Mouse (Mus musculus) cerebral cortex, adult 2 months (tissue): ENCODE measurements around the gene Golga4.

ENCODE experiments used
- WGBS: fragments of 180-500 bp; shearing (Covaris S2); methylation state at CpG from one replicate; pipeline ENCODE4 v1.1.7; 2018; 5-methylcytosine and 5-hydroxymethylcytosine counted together

Gene Golga4

GRCm38 (mm10) chr9:118521659-118522058, 15.6 kb downstream of the Golga4 start:
- 86% methylated on average over 8 of the region's 8 CpGs for WGBS

- 94% methylated on average over 11 of the region's 11 CpGs for WGBS
Measured at GRCm38 (mm10) chr9:118523738-118524137, 17.7 kb downstream of the Golga4 start.

GRCm38 (mm10) chr9:118527056-118527455, 21.0 kb downstream of the Golga4 start:
- WGBS, result 94% methylated on average over 18 of the region's 18 CpGs

GRCm38 (mm10) chr9:118529783-118530182, 23.7 kb downstream of the Golga4 start:
- 90% methylated on average over 3 of the region's 3 CpGs for WGBS

DNA sequence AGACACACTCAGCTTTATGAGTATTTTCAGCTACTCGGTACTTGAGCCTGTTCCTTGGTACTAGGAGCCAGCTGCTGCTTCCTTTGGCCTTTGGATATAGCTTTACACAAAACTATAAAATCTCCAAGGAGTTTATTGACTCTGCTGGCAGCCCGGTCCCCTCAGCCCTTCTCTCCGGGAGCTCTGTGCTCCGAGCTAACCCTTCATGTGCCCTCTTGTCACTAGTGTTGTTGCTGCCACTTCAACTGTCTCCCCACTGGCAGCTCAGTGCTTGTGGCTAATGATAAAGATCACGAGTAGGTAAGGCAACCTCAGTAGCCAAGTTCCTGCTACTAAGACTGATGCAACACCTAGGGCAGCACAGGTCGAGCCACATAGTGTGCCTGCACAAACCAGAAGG, 24.6 kb downstream of the Golga4 start:
- 87% methylated on average over 6 of the region's 6 CpGs for WGBS

GRCm38 (mm10) chr9:118532516-118533205, 26.6 kb downstream of the Golga4 start:
- WGBS, result 86% methylated on average over 7 of the region's 7 CpGs

DNA sequence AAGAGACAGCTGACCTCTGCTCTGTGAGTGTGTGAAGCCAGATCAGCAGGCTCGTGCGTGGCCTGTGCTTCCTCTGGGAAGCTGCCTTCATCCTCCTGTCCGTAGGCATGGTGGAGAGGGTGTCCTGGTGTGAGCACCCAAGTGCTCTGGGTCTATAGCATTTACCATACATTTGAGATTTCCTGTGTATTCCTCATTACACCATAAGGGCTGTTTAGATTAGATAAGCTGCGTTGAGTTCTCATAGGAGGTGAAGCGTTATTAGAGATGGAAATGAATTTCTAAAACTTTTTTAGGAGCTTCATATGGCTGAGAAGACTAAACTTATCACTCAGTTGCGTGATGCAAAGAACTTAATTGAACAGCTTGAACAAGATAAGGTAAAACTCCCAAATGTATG, 30.9 kb downstream of the Golga4 start:
- WGBS, result 93% methylated on average over 6 of the region's 6 CpGs

DNA sequence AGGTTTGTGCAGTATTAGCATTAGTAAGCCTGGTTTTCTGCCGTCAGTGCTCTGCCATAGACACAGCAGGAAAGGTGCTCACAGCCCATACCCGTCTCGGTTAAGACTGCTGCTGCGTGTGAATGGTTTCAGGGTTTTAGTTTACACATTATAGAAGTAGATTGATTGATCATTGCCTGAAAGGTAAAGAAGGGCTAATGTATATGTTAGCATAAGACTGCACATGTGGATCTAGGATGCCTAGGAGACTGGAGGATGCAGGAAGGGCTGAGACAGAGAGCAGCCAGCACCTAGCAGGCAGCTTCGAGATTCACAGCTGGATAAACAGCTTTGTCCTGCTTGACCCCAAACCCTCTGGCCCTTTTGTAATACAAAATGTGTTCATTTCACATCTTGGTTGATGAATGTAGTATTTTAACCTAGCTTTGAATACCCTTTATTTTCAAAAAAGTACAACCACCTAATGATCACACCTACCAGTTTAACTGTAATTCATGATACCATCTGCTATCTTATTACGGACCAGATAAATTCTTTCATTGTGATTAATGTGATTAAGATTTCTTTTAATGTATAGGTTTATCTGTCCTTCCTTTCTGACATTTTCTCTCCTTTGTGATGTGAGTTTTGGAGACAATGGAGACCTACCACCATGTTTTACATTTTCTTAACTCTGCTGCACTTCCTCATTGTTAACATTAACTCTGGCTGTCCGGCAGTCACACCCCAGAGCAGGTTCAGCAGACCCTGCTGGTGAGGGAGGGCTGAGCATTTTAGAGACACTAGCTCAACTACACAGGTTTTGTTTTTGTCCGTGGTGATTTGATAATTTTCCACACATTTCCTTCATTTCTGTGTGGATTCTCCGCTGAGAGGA, 31.6 kb downstream of the Golga4 start:
- WGBS, result 89% methylated on average over 9 of the region's 9 CpGs

GRCm38 (mm10) chr9:118541851-118542250, 35.8 kb downstream of the Golga4 start:
- 92% methylated on average over 8 of the region's 8 CpGs for WGBS

DNA sequence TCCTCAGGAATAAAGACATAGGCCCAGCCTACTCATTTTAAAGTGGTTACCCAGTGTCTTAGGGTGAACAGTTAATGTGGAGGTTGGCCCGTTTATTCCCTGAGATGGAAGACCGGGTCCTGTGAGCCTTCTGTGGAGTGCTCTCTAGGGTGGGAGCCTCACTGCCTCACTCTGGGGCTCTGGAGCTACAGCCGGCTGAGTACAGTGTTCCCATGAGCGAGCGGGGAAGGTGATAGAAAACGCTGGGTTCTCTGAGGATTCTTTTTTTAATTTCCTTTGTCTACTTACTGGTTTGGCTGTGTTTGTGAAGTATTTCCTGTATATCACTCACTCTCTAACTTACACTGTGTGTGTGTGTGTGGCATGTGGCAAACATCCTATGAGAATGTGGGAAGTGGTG, 39.1 kb downstream of the Golga4 start:
- WGBS, result 50% methylated on average over 6 of the region's 6 CpGs

DNA sequence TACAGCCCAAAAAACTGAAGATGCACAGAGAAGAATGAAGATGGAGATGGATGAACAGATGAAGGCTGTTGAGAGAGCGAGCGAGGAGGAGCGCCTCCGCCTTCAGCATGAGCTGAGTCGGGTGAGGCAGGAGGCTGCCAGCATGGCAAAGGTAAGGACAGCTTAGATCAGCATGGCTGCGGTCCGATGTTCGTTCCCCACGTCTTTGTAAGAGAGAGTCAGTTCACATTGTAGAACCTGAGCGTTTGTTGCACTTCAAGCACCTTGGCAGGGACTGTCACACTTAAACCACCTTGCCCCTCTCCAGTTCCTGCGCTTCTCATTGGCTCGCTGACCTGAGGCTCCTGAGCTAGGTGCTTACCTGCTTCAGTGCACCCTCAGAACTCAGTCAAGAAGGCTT, 42.6 kb downstream of the Golga4 start:
- WGBS, result 97% methylated on average over 12 of the region's 12 CpGs

DNA sequence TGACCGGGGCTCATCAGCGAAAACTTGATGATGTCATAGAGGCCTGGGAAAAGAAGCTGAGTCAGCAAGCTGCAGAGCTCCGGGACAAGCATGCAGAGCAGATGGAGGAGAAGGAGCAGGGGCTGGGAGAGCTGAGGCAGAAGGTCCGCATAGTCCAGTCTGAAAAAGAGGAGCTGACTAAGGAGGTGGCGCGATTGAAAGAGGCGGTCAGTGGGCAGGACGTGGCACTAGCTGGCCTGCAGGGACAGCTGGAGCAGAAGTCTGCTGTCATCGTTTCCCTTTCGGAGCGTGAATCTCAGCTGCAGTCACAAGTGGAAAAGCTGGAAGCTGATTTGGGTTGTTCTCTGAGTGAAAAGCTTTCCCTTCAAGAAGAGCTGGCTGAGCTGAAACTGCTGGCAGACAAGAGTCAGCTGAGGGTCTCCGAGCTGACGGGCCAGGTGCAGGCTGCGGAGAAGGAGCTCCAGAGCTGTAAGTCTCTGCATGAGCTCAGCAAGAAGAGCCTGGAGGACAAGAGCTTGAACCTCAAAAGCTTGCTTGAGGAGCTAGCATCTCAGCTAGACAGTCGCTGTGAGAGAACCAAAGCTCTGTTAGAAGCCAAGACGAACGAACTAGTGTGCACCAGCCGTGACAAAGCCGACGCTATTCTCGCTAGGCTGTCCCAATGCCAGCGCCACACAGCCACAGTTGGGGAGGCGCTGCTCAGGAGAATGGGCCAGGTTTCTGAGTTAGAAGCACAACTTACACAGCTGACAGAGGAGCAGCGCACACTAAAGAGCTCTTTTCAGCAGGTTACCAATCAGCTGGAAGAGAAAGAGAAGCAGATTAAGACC, 51.1 kb downstream of the Golga4 start:
- WGBS, result 28% methylated on average over 24 of the region's 24 CpGs

GRCm38 (mm10) chr9:118563356-118563755, 57.3 kb downstream of the Golga4 start:
- 98% methylated on average over 11 of the region's 11 CpGs for WGBS

DNA sequence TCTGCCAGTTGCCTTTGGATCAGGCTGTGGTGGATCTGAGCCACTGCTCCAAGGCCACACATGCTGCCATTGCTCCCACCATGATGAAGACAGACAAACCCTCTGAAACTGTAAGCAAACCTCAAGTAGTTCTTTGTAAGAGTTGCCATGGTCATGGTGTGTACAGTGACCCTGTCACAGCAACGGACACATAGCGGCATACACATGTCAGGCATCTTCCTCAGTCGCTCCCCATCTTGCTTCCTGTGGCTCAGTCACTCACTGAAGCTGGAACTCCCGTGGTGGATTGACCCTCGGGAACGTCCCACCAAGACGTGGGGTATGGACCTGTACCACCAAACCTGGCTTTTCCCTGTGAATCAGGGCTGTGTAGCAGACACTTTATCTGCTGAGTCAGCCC, 57.8 kb downstream of the Golga4 start:
- 90% methylated on average over 7 of the region's 7 CpGs for WGBS

DNA sequence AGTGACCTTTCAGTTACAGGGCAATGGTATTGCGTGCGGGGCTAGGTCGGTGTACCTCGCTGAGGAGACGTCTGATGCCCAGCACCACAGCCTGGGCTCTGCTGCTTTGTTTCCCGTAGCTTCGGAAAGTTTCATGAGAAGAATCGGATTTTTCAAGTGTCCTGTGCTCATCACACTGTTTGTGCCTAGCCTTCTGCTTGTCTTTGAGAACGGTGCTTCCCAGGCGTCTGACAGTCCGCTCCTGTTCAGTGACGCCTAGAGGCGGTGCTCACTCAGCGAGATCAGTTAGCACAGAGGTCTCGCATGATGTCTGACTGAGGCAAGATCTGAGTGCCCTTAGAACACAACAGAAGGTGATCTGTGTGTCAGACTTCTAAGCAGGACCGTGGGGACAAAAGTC, 58.6 kb downstream of the Golga4 start:
- WGBS, result 93% methylated on average over 16 of the region's 16 CpGs

GRCm38 (mm10) chr9:118569328-118569727, 63.3 kb downstream of the Golga4 start:
- 57% methylated on average over 6 of the region's 6 CpGs for WGBS

DNA sequence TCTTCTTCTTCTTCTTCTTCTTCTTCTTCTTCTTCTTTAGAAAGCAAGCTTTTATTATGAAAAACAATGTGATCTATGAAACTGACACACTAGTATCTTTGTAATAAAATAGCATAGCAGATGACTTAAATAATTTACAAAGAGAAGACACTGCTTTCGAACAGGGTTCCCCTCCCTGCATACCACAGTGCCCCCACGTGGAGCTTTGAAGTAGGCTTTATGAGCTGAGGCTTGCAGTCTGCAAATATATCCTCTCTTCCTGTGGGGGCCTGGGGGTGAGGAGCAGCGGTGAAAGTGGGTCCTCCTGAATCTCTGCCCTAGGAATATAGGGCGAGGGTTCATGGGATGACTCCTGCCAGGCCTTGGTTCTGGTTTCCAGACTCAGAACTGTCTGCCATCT, 64.8 kb downstream of the Golga4 start:
- 72% methylated on average over 4 of the region's 4 CpGs for WGBS

DNA sequence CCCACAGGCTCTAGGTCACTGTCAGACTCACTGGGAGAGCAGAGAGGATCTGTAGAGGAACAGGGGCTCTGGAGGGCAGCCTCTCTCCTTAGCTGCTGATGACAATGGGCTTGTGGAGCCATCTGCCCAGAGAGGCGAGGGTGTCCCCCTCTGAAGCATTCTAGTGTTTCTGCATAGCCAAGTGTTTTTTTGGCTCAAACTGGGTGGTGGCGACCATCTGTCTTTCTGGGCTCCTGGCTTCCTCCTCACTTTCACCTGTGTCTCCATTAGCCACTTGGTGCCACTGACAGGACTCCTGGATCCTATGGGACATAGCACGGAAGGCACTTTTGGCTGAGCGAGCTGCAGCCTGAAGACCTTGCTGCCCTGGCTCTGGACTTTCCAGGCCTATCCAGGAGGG, 65.6 kb downstream of the Golga4 start:
- 74% methylated on average over 4 of the region's 4 CpGs for WGBS

- WGBS, result 56% methylated on average over 5 of the region's 5 CpGs
Measured at GRCm38 (mm10) chr9:118574911-118575310, 68.8 kb downstream of the Golga4 start.

- 84% methylated on average over 6 of the region's 6 CpGs for WGBS
Measured at GRCm38 (mm10) chr9:118580371-118580770, 74.3 kb downstream of the Golga4 start.

- 71% methylated on average over 6 of the region's 6 CpGs for WGBS
Measured at GRCm38 (mm10) chr9:118582757-118583156, 76.7 kb downstream of the Golga4 start.

- 88% methylated on average over 1 of the region's 1 CpGs for WGBS
Measured at GRCm38 (mm10) chr9:118584838-118585237, 78.8 kb downstream of the Golga4 start.
